Mouse (Mus musculus): ENCODE data around the gene Slc39a11.

GRCm38 (mm10) chr11:113560150-113560549 lies 89.7 kb downstream of the Slc39a11 start:
- TF ChIP-seq GATA1 (IDR thresholded peaks at IDR 0.05; ENCODE audit: low read length): no peak
- TF ChIP-seq TAL1 (IDR thresholded peaks at IDR 0.05; ENCODE audit: low read length): no peak
